Mouse (Mus musculus) neural tube, embryonic 12.5 days (tissue): ENCODE data around the gene Midn. TPM values are rescaled to one million over a fixed set of nuclear protein-coding genes. Genes with fewer than 3 reads are reported as not detected.
"Not testable (repeated sequence)": the region's sequence is repeated elsewhere in the genome, so short reads cannot be mapped to it uniquely, and the experiment has no call there.

Source experiments
- ATAC-seq: fragments of 200-750 bp; cut with Nextera tagmentation; 2 replicates; pipeline ENCODE4 v1.8.0; 2017; ENCODE audit warnings: low read depth, mild to moderate bottlenecking, moderate TSS enrichment, moderate library complexity; ENCODE audit not compliant: low FRiP score
- H3K27ac ChIP-seq: fragments of 300-500 bp; sonication (generic); 2 replicates; pipeline ENCODE4 v1.5.1; 2016
- H3K27me3 ChIP-seq: fragments of 300-500 bp; sonication (generic); replicated peaks from 2 replicates; pipeline ENCODE4 v1.6.1; 2016; ENCODE audit warnings: mild to moderate bottlenecking
- H3K36me3 ChIP-seq: fragments of 300-500 bp; sonication (generic); 2 replicates; pipeline ENCODE4 v1.6.1; 2016; ENCODE audit warnings: mild to moderate bottlenecking
- H3K4me1 ChIP-seq: fragments of 300-500 bp; sonication (generic); 2 replicates; pipeline ENCODE4 v1.6.1; 2016
- H3K4me2 ChIP-seq: fragments of 300-500 bp; sonication (generic); replicated peaks from 2 replicates; pipeline ENCODE4 v1.6.1; 2016; ENCODE audit warnings: mild to moderate bottlenecking
- H3K4me3 ChIP-seq: fragments of 300-500 bp; sonication (generic); 2 replicates; pipeline ENCODE4 v1.5.1; 2016
- H3K9ac ChIP-seq: fragments of 300-500 bp; sonication (generic); 2 replicates; pipeline ENCODE4 v1.6.1; 2016; ENCODE audit warnings: mild to moderate bottlenecking
- H3K9me3 ChIP-seq: fragments of 300-500 bp; sonication (generic); 2 replicates; pipeline ENCODE4 v1.6.1; 2016; ENCODE audit warnings: mild to moderate bottlenecking
- WGBS: fragments of 180-500 bp; shearing (Covaris S2); methylation state at CpG from one replicate; pipeline ENCODE4 v1.1.7; 2016; 5-methylcytosine and 5-hydroxymethylcytosine counted together
- polyA plus RNA-seq: library from polyadenylated mRNA; unstranded; fragments of >200 nt; fragmentation: Nextera tagmentation; extraction: Ambion mirVana; gene quantifications from 2 replicates; pipeline ENCODE4 v1.2.1, GENCODE M21; 2016

The Midn gene
- polyA plus RNA-seq, 1 experiment from 2014 or later = 40.8 TPM

- ATAC-seq = no peak
- Histone ChIP-seq H3K27me3 (0 out of 2 replicates have a peak, but pooled peaks cover 7% of the 10 kb centered on the region), H3K27ac (no peak overlapping the region), H3K4me3 (no peak overlapping the region), H3K4me2 (no peak overlapping the region), H3K9ac (no peak overlapping the region), H3K4me1 (peaks cover 63% of the 10 kb centered on the region), H3K36me3 (no peaks in the 10 kb centered on the region; the same call in 1 of the 2 replicates), H3K9me3 (no peaks in the 10 kb centered on the region)
- 77% methylated on average over 6 of the region's 6 CpGs for WGBS
Measured at GRCm38 (mm10) chr10:80162716-80163299, 14.7 kb downstream of the Midn start.

DNA sequence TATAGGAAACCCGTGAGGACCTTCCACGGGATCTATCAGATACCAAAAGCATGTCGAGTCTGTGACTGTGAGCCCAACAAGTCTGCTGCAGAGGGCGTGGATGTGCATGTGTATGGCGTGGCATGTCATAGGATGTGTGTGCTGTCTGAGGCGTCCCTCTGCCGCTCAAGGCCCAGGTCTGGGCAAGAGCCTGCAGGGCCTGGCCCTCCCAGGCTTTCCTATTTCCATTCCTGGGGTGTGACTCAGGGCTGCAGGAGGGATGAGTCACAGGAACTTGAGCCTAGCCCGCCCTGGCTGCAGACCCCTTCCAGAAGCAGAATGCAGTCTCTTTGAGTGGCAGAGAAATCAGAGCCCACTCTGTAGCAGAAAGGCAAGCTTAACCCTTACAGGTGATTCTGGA, 15.6 kb downstream of the Midn start:
- Histone ChIP-seq H3K9ac (peak overlapping the region; percentile 64; the same call in 1 of the 2 replicates), H3K27ac (no peak overlapping the region), H3K27me3 (0 out of 2 replicates have a peak, but pooled peaks cover 7% of the 10 kb centered on the region), H3K4me3 (no peak overlapping the region), H3K4me2 (peak overlapping the region; percentile 80; the same call in 1 of the 2 replicates), H3K4me1 (peaks cover 58% of the 10 kb centered on the region), H3K9me3 (no peaks in the 10 kb centered on the region), H3K36me3 (no peaks in the 10 kb centered on the region)
- WGBS = 83% methylated on average over 8 of the region's 8 CpGs
- ATAC-seq = no peak

DNA sequence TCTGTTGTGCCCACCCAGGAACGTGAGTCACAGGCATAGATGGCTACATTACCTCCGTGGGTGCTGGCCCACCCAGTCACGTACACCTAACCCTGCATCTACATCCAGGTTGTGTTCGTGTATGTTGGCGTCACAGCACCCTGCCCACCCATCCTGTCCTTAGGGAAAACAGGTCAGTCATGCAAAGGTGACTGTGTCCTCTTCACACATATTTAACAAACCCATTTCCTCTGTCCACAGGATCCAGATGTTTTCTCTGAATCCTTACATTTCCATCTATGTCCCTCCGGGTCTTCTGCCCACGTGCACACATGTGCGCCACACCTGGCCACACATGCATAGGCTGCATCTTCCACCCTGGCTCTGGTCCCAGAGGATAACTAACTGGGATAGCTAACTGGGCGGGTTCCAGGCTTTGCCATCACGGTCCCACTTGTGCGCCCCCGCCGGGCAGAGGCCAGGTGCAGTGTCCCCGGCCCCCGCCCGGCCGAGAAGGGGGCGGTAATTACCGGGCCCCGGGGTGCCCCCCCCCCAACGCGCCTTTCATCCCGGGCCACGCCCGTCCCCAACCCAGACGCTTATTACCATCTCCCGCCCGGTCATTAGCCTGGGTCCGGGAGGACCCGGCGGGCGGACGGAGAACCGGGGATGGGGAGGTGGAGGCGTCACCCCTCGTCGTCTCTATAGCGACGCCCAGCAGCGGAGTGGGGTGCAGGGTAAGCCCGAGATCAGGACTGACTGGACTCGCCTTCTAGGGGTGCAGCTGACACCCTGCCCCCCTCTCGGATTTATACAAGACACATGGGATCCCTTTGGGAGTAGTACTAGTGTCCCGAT, 16.3 kb downstream of the Midn start:
- Histone ChIP-seq H3K4me2 (peak overlapping the region; percentile 80), H3K4me1 (peaks cover 58% of the 10 kb centered on the region), H3K4me3 (peak overlapping the region; percentile 36), H3K27ac (peak overlapping the region; percentile 58; the same call in 1 of the 2 replicates), H3K36me3 (peaks cover 5% of the 10 kb centered on the region; the same call in 1 of the 2 replicates), H3K27me3 (0 out of 2 replicates have a peak, but pooled peaks cover 7% of the 10 kb centered on the region), H3K9ac (peak overlapping the region; percentile 64), H3K9me3 (no peaks in the 10 kb centered on the region)
- ATAC-seq = no peak; the same call in 1 of the 2 replicates
- WGBS = 11% methylated on average over 44 of the region's 44 CpGs

GRCm38 (mm10) chr10:80164998-80165344, 16.9 kb downstream of the Midn start:
- Histone ChIP-seq H3K9me3 (no peaks in the 10 kb centered on the region), H3K27me3 (0 out of 2 replicates have a peak, but pooled peaks cover 7% of the 10 kb centered on the region), H3K4me3 (peak overlapping the region; percentile 36), H3K9ac (peak overlapping the region; percentile 64), H3K4me1 (peaks cover 60% of the 10 kb centered on the region), H3K36me3 (peaks cover 9% of the 10 kb centered on the region), H3K27ac (peak overlapping the region; percentile 67; the same call in 1 of the 2 replicates), H3K4me2 (peak overlapping the region; percentile 80)
- ATAC-seq = peak; percentile 54
- under 1% methylated on average over 17 of the region's 17 CpGs for WGBS

DNA sequence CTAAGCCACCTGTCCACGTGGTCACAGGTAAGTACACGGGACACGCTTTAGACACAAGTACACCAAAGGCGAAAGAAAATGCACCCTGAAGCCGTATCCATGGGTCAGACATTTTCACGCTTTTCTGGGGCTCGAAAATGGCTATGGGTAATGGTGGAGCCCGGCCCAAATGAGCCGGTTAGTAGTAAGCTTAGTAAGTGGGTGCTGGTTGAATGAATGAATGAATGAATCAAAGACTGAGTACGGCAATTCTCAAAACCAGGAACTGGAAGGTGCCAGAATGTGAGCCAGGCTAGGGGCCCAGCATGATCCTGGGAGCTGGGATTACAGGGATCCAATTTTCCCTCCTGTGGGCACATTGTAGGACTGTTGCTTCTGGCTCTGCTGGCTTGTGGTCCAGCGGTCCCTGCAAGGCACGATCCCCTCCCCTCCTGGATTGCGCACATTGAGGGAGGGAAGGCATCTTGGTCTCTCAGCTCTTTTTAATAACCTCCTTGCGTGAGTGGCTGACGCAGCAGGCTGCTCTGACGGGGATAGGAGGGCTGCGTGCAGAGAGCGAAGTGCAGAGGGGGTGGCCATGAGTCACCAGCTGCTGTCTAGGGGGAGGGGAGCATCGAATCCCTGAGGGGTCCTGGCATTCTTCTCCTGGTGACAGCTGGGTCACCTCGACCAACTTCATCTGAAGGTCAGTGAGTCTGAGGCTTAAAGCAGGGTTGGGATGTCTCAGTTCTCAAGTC, 17.5 kb downstream of the Midn start, which contains the start of gene Cirbp:
Gene Cirbp, plus strand, starts transcription at position 594 of the 737 bp plus-strand sequence.
- ATAC-seq = 0 out of 2 replicates have a peak, but pooled peaks have one; percentile 3
- Histone ChIP-seq H3K27me3 (0 out of 2 replicates have a peak, but pooled peaks cover 7% of the 10 kb centered on the region), H3K4me3 (peak within 1 kb of the TSS; percentile 36), H3K36me3 (peaks cover 15% of the 10 kb centered on the region), H3K9me3 (no peaks in the 10 kb centered on the region), H3K27ac (peak within 1 kb of the TSS; percentile 67), H3K4me2 (peak within 1 kb of the TSS; percentile 80), H3K4me1 (peaks cover 60% of the 10 kb centered on the region), H3K9ac (peak within 1 kb of the TSS; percentile 64)
- 16% methylated on average over 20 of the region's 20 CpGs for WGBS

DNA sequence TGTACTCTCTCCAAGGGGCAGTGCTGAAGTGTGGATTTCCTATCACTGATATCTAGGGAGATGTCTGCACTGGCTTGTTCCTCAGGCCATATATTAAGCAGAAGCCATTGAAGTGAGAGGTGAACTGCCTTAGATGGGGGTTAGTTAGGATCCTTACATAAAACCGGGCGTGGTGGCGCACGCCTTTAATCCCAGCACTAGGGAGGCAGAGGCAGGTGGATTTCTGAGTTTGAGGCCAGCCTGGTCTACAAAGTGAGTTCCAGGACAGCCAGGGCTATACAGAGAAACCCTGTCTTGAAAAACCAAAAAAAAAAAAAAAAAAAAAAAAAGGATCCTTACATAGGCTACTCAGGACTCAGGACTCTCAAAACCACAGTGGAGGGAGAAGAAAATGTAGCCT, 18.1 kb downstream of the Midn start:
- not testable (repeated sequence) for H3K4me3 ChIP-seq, H3K9me3 ChIP-seq, H3K27me3 ChIP-seq, ATAC-seq
- H3K9ac ChIP-seq = 0 out of 2 replicates have a peak overlapping the region, but pooled peaks have one; percentile 53
- peaks cover 21% of the 10 kb centered on the region for H3K36me3 ChIP-seq
- peak overlapping the region; percentile 80 for H3K4me2 ChIP-seq
- 77% methylated on average over 4 of the region's 4 CpGs for WGBS
- peaks cover 54% of the 10 kb centered on the region for H3K4me1 ChIP-seq
- H3K27ac ChIP-seq = peak overlapping the region; percentile 67; the same call in 1 of the 2 replicates

- Histone ChIP-seq H3K27me3 (0 out of 2 replicates have a peak, but pooled peaks cover 7% of the 10 kb centered on the region), H3K9me3 (no peaks in the 10 kb centered on the region), H3K4me2 (peak overlapping the region; percentile 62), H3K4me3 (peak overlapping the region; percentile 92), H3K36me3 (peaks cover 33% of the 10 kb centered on the region), H3K9ac (peak overlapping the region; percentile 100), H3K4me1 (peaks cover 60% of the 10 kb centered on the region), H3K27ac (peak overlapping the region; percentile 96)
- ATAC-seq = peak; percentile 87
- WGBS = under 1% methylated on average over 55 of the region's 55 CpGs
Measured at GRCm38 (mm10) chr10:80167460-80168037, 19.5 kb downstream of the Midn start.

- Histone ChIP-seq H3K4me1 (peaks cover 62% of the 10 kb centered on the region), H3K4me2 (peak overlapping the region; percentile 62), H3K27me3 (0 out of 2 replicates have a peak, but pooled peaks cover 3% of the 10 kb centered on the region), H3K36me3 (peaks cover 33% of the 10 kb centered on the region), H3K4me3 (peak overlapping the region; percentile 92), H3K9ac (peak overlapping the region; percentile 100), H3K27ac (peak overlapping the region; percentile 96), H3K9me3 (no peaks in the 10 kb centered on the region)
- peak; percentile 45 for ATAC-seq
- WGBS = under 1% methylated on average over 48 of the region's 48 CpGs
Measured at GRCm38 (mm10) chr10:80168038-80168661, 20.1 kb downstream of the Midn start.

DNA sequence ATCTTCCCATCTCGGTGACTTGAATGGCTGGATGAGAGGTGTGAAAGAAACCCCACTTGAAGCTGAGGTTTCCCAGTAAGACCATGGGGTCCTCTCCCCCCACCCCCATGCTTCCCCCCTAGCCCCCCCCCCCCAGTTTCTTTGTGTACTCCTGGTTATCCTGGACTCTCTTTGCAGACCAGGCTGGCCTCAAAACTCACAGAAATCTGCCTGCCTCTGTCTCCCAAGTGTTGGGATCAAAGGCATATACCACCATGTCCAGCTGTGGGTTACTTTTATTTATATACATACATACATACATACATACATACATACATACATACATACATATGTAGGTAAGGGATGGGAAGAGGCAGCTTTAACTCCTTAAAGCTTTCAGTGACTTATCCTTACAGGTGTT, 21.0 kb downstream of the Midn start:
- no peaks in the 10 kb centered on the region for H3K9me3 ChIP-seq
- H3K4me2 ChIP-seq = peak overlapping the region; percentile 62
- WGBS = 84% methylated on average over 1 of the region's 1 CpGs
- no peak for ATAC-seq
- H3K36me3 ChIP-seq = peaks cover 33% of the 10 kb centered on the region
- peaks cover 61% of the 10 kb centered on the region for H3K4me1 ChIP-seq
- no peak overlapping the region for H3K27ac ChIP-seq
- H3K9ac ChIP-seq = peak overlapping the region; percentile 100
- peak overlapping the region; percentile 92 for H3K4me3 ChIP-seq
- no peaks in the 10 kb centered on the region for H3K27me3 ChIP-seq

DNA sequence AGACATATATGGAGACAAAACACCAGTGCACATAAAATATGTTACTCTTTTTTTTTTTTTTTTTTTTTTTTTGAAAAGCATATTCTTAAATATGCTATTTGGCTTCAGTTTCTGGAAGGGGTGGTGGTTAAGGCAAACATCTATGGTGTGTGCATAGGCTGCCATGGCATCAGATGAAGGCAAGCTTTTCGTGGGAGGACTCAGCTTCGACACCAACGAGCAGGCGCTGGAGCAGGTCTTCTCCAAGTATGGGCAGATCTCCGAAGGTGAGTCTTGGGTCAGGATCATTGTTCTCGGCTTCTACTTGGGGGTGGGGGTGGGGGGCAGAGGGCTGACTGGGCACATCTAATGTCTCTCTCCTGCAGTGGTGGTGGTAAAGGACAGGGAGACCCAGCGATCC, 21.6 kb downstream of the Midn start:
- peaks cover 33% of the 10 kb centered on the region for H3K36me3 ChIP-seq
- ATAC-seq = no peak
- 95% methylated on average over 7 of the region's 7 CpGs for WGBS
- H3K4me1 ChIP-seq = peaks cover 56% of the 10 kb centered on the region
- peak overlapping the region; percentile 20 for H3K4me2 ChIP-seq
- H3K27me3 ChIP-seq = no peaks in the 10 kb centered on the region
- no peak overlapping the region for H3K9ac ChIP-seq
- H3K27ac ChIP-seq = no peak overlapping the region
- H3K4me3 ChIP-seq = no peak overlapping the region
- H3K9me3 ChIP-seq = no peaks in the 10 kb centered on the region

GRCm38 (mm10) chr10:80170052-80170451, 22.0 kb downstream of the Midn start:
- Histone ChIP-seq H3K9me3 (no peaks in the 10 kb centered on the region), H3K27me3 (no peaks in the 10 kb centered on the region), H3K4me1 (peaks cover 52% of the 10 kb centered on the region), H3K4me3 (no peak overlapping the region), H3K27ac (no peak overlapping the region), H3K36me3 (peaks cover 33% of the 10 kb centered on the region), H3K4me2 (peak overlapping the region; percentile 20), H3K9ac (no peak overlapping the region)
- 96% methylated on average over 16 of the region's 16 CpGs for WGBS
- no peak for ATAC-seq
